Mouse (Mus musculus) CH12.LX (cell line): ENCODE results near the gene Rufy1.

Source experiments
- USF2 ChIP-seq: conservative IDR thresholded peaks from 2 replicates; pipeline ENCODE4 v1.6.1; 2011; ENCODE audit warnings: low read depth, low read length, improper control_type of control experiment
- ZMIZ1 ChIP-seq: IDR thresholded peaks from 2 replicates; pipeline ENCODE4 v1.6.1; 2012; ENCODE audit warnings: low read depth, mild to moderate bottlenecking, inconsistent platforms, low read length, improper control_type of control experiment

DNA sequence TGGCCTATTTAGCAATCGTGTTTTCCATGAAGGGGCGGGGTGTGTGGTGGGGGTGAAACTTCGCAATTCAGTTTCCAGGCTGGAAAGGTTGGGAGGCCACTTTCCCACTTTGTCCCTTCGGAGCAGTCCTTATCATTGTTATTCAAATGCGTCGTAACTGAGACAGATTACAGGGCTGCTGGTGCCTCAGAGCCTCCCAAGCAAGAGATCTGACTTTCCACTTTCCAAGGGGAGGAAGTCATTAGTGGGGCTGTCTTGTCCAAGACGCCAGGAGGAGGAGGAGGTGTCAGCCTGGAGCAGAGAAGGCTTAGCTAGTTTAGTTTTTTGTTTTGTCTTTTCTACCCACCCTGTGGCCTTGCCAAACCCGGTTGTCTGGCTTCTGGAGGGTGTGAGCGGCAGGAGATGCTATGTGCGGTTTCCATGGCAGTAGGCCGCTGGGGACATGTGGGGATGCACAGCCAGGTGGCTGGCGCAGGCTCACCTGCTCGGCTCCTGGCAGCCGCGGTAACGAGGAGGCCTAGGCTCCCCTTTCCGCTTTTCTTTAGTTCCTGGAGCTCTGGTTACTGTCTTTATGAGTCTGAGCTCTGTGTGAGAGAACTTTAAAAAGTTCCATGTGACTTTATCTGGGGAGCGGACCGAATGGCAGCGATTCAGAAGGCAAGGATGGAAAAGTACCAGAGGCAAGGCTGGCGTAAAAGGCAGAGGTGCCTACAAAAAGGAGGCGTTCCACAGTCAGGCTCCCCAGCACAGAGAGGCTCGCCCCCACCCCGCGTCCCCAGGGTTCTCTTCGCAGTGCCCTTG is 26.4 kb upstream of the Rufy1 start:
- TF ChIP-seq USF2 (no peak), ZMIZ1 (no peak)
